Mouse (Mus musculus): ENCODE data around the gene Hydin. TPM values are rescaled to one million over a fixed set of nuclear protein-coding genes. Genes with fewer than 3 reads are reported as not detected.

Gene Hydin
- polyA plus RNA-seq, 1 experiment from 2014 or later = 0.05 TPM

- peaks cover 2% of the 10 kb centered on the region; the same call in 1 of the 2 replicates for H3K36me3 ChIP-seq (ENCODE audit: control insufficient read depth, insufficient read depth, low read length)
- H3K4me1 ChIP-seq (ENCODE audit: control insufficient read depth, insufficient read depth, low read length) = no peaks in the 10 kb centered on the region
- 94% methylated on average over 3 of the region's 3 CpGs for WGBS
- no peaks in the 10 kb centered on the region for H3K9me3 ChIP-seq (ENCODE audit: control insufficient read depth, low read length)
- ATAC-seq (ENCODE audit: insufficient read depth, low FRiP score, low TSS enrichment) (no peak), DNase-seq (ENCODE audit: low spot score) (no peak)
- no peaks in the 10 kb centered on the region for H3K27me3 ChIP-seq (ENCODE audit: control insufficient read depth, insufficient read depth, low read length)
- H3K4me3 ChIP-seq (ENCODE audit: low read depth, low read length) = no peak overlapping the region
- no peak overlapping the region for H3K9ac ChIP-seq (ENCODE audit: low read length)
- H3K27ac ChIP-seq (ENCODE audit: low read depth, low read length) = no peak overlapping the region
- no peak overlapping the region for H3K4me2 ChIP-seq (ENCODE audit: low read depth)
Measured at GRCm38 (mm10) chr8:110630079-110630478, 363.3 kb downstream of the Hydin start.

GRCm38 (mm10) chr8:110630571-110631071, 363.8 kb downstream of the Hydin start:
- ATAC-seq (ENCODE audit: insufficient read depth, low FRiP score, low TSS enrichment) (no peak), DNase-seq (ENCODE audit: low spot score) (no peak)
- WGBS = 89% methylated on average over 8 of the region's 8 CpGs
- Histone ChIP-seq H3K27ac (ENCODE audit: low read depth, low read length) (no peak overlapping the region), H3K9me3 (ENCODE audit: control insufficient read depth, low read length) (no peaks in the 10 kb centered on the region), H3K4me2 (ENCODE audit: low read depth) (no peak overlapping the region), H3K36me3 (ENCODE audit: control insufficient read depth, insufficient read depth, low read length) (peaks cover 2% of the 10 kb centered on the region; the same call in 1 of the 2 replicates), H3K9ac (ENCODE audit: low read length) (no peak overlapping the region), H3K27me3 (ENCODE audit: control insufficient read depth, insufficient read depth, low read length) (no peaks in the 10 kb centered on the region), H3K4me3 (ENCODE audit: low read depth, low read length) (no peak overlapping the region), H3K4me1 (ENCODE audit: control insufficient read depth, insufficient read depth, low read length) (no peaks in the 10 kb centered on the region)

DNA sequence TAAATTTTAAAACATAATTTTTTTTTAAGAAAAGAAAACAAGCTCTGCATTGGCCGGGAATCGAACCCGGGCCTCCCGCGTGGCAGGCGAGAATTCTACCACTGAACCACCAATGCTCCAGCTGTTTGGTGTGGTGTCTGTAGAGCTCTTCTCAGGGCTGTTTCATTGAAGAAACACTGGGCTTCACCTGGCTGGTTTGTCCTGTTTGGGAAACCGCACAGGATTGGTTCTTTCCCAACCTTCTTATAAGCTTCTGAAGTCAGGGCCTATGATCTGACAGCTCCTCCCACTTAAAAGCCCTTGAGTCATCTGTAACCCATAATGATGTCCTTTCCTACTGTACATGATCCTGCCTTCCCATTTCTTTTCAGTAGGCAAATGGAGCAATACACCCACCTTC, 364.4 kb downstream of the Hydin start:
- no peak for ATAC-seq (ENCODE audit: insufficient read depth, low FRiP score, low TSS enrichment)
- peaks cover 2% of the 10 kb centered on the region; the same call in 1 of the 2 replicates for H3K36me3 ChIP-seq (ENCODE audit: control insufficient read depth, insufficient read depth, low read length)
- H3K9me3 ChIP-seq (ENCODE audit: control insufficient read depth, low read length) = no peaks in the 10 kb centered on the region
- 91% methylated on average over 7 of the region's 7 CpGs for WGBS
- H3K27ac ChIP-seq (ENCODE audit: low read depth, low read length) = no peak overlapping the region
- H3K9ac ChIP-seq (ENCODE audit: low read length) = no peak overlapping the region
- H3K4me2 ChIP-seq (ENCODE audit: low read depth) = no peak overlapping the region
- DNase-seq (ENCODE audit: low spot score) = no peak
- no peaks in the 10 kb centered on the region for H3K27me3 ChIP-seq (ENCODE audit: control insufficient read depth, insufficient read depth, low read length)
- H3K4me1 ChIP-seq (ENCODE audit: control insufficient read depth, insufficient read depth, low read length) = no peaks in the 10 kb centered on the region
- no peak overlapping the region for H3K4me3 ChIP-seq (ENCODE audit: low read depth, low read length)

GRCm38 (mm10) chr8:110633814-110634213, 367.0 kb downstream of the Hydin start:
- H3K4me2 ChIP-seq (ENCODE audit: low read depth) = no peak overlapping the region
- no peaks in the 10 kb centered on the region for H3K4me1 ChIP-seq (ENCODE audit: control insufficient read depth, insufficient read depth, low read length)
- ATAC-seq (ENCODE audit: insufficient read depth, low FRiP score, low TSS enrichment) = no peak
- no peak overlapping the region for H3K9ac ChIP-seq (ENCODE audit: low read length)
- no peak overlapping the region for H3K4me3 ChIP-seq (ENCODE audit: low read depth, low read length)
- no peaks in the 10 kb centered on the region for H3K9me3 ChIP-seq (ENCODE audit: control insufficient read depth, low read length)
- peaks cover 2% of the 10 kb centered on the region; the same call in 1 of the 2 replicates for H3K36me3 ChIP-seq (ENCODE audit: control insufficient read depth, insufficient read depth, low read length)
- H3K27me3 ChIP-seq (ENCODE audit: control insufficient read depth, insufficient read depth, low read length) = no peaks in the 10 kb centered on the region
- no peak overlapping the region for H3K27ac ChIP-seq (ENCODE audit: low read depth, low read length)
- 96% methylated on average over 3 of the region's 3 CpGs for WGBS
- no peak for DNase-seq (ENCODE audit: low spot score)

DNA sequence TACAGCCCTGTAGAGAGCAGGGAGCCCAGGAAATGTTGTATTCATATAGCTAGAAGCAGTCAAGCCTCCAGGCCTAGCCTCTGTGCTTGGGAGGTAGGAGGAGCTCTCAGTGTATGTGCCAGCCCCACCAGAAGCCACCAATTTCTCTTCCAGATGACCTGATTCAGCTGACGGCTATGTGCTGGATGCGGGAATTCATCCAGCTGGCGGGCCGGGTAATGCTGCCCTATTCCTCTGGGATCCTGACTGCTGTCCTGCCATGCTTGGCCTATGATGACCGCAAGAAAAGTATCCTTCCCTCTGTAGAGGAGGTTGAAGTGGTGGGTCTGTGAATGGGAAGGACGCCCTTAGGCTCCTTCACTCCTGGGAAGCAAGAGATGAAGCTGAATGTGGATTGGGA, 369.4 kb downstream of the Hydin start:
- H3K4me1 ChIP-seq (ENCODE audit: control insufficient read depth, insufficient read depth, low read length) = no peaks in the 10 kb centered on the region
- no peak overlapping the region for H3K9ac ChIP-seq (ENCODE audit: low read length)
- no peak overlapping the region for H3K27ac ChIP-seq (ENCODE audit: low read depth, low read length)
- 93% methylated on average over 6 of the region's 6 CpGs for WGBS
- no peak for DNase-seq (ENCODE audit: low spot score)
- no peaks in the 10 kb centered on the region for H3K27me3 ChIP-seq (ENCODE audit: control insufficient read depth, insufficient read depth, low read length)
- no peak overlapping the region for H3K4me3 ChIP-seq (ENCODE audit: low read depth, low read length)
- no peak overlapping the region for H3K4me2 ChIP-seq (ENCODE audit: low read depth)
- no peak for ATAC-seq (ENCODE audit: insufficient read depth, low FRiP score, low TSS enrichment)
- no peaks in the 10 kb centered on the region for H3K9me3 ChIP-seq (ENCODE audit: control insufficient read depth, low read length)
- H3K36me3 ChIP-seq (ENCODE audit: control insufficient read depth, insufficient read depth, low read length) = peaks cover 2% of the 10 kb centered on the region; the same call in 1 of the 2 replicates

DNA sequence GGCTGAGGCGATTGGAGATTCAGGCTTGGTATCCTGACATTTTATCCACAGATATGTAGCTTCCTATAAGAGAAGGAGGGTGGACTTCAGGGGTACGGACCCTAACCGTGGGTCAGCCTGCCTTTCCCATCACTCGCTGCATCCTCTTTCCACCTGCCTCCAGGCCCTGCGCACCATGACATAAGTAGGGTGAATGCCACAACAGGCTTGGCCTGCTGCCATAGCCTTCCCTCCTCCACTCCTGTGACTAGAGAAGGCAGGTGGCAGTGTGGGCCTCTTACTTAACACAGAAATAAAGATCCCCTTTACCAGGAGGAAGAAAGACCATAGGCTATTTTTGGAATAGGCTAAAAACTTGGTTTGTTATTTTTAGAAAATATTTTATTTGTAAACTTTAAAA, 375.6 kb downstream of the Hydin start:
- no peak overlapping the region for H3K4me2 ChIP-seq (ENCODE audit: low read depth)
- H3K9ac ChIP-seq (ENCODE audit: low read length) = no peak overlapping the region
- peaks cover 4% of the 10 kb centered on the region; the same call in 1 of the 2 replicates for H3K36me3 ChIP-seq (ENCODE audit: control insufficient read depth, insufficient read depth, low read length)
- no peak overlapping the region for H3K27ac ChIP-seq (ENCODE audit: low read depth, low read length)
- H3K9me3 ChIP-seq (ENCODE audit: control insufficient read depth, low read length) = no peaks in the 10 kb centered on the region
- ATAC-seq (ENCODE audit: insufficient read depth, low FRiP score, low TSS enrichment) = no peak
- H3K27me3 ChIP-seq (ENCODE audit: control insufficient read depth, insufficient read depth, low read length) = no peaks in the 10 kb centered on the region
- WGBS = 90% methylated on average over 5 of the region's 5 CpGs
- no peak overlapping the region for H3K4me3 ChIP-seq (ENCODE audit: low read depth, low read length)
- no peak for DNase-seq (ENCODE audit: low spot score)
- no peaks in the 10 kb centered on the region for H3K4me1 ChIP-seq (ENCODE audit: control insufficient read depth, insufficient read depth, low read length)

DNA sequence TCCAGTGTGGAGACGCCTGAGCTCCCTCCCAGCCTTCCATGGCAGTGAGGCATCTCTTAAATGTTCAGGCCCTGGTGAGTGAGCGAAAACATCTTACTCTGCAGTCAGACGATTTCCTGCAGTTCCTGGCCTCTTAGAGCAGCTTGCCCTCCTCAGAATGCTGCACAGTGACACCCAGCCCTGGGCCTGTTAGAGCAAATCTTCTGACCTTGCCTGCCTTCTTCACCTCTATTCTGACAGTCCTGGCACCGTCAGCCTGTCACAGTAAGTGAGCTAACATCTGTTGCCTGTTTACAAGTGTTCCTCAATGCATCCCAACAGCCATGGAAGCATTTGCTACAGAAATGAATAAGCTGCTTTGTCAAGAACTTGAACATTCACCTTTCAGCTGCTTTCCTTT, 376.4 kb downstream of the Hydin start:
- Histone ChIP-seq H3K36me3 (ENCODE audit: control insufficient read depth, insufficient read depth, low read length) (peaks cover 4% of the 10 kb centered on the region; the same call in 1 of the 2 replicates), H3K4me1 (ENCODE audit: control insufficient read depth, insufficient read depth, low read length) (no peaks in the 10 kb centered on the region), H3K4me3 (ENCODE audit: low read depth, low read length) (no peak overlapping the region), H3K27me3 (ENCODE audit: control insufficient read depth, insufficient read depth, low read length) (no peaks in the 10 kb centered on the region), H3K4me2 (ENCODE audit: low read depth) (no peak overlapping the region), H3K9ac (ENCODE audit: low read length) (no peak overlapping the region), H3K9me3 (ENCODE audit: control insufficient read depth, low read length) (no peaks in the 10 kb centered on the region), H3K27ac (ENCODE audit: low read depth, low read length) (no peak overlapping the region)
- WGBS = 80% methylated on average over 4 of the region's 4 CpGs
- no peak for ATAC-seq (ENCODE audit: insufficient read depth, low FRiP score, low TSS enrichment)
- DNase-seq (ENCODE audit: low spot score) = no peak

GRCm38 (mm10) chr8:110644422-110644821, 377.6 kb downstream of the Hydin start:
- ATAC-seq (ENCODE audit: insufficient read depth, low FRiP score, low TSS enrichment) = no peak
- no peak overlapping the region for H3K4me3 ChIP-seq (ENCODE audit: low read depth, low read length)
- H3K9me3 ChIP-seq (ENCODE audit: control insufficient read depth, low read length) = no peaks in the 10 kb centered on the region
- H3K27ac ChIP-seq (ENCODE audit: low read depth, low read length) = no peak overlapping the region
- 94% methylated on average over 4 of the region's 4 CpGs for WGBS
- no peaks in the 10 kb centered on the region for H3K4me1 ChIP-seq (ENCODE audit: control insufficient read depth, insufficient read depth, low read length)
- no peaks in the 10 kb centered on the region for H3K27me3 ChIP-seq (ENCODE audit: control insufficient read depth, insufficient read depth, low read length)
- no peak overlapping the region for H3K9ac ChIP-seq (ENCODE audit: low read length)
- no peak for DNase-seq (ENCODE audit: low spot score)
- peaks cover 4% of the 10 kb centered on the region; the same call in 1 of the 2 replicates for H3K36me3 ChIP-seq (ENCODE audit: control insufficient read depth, insufficient read depth, low read length)
- no peak overlapping the region for H3K4me2 ChIP-seq (ENCODE audit: low read depth)

GRCm38 (mm10) chr8:110644901-110645300, 378.1 kb downstream of the Hydin start:
- Histone ChIP-seq H3K27me3 (ENCODE audit: control insufficient read depth, insufficient read depth, low read length) (no peaks in the 10 kb centered on the region), H3K9me3 (ENCODE audit: control insufficient read depth, low read length) (no peaks in the 10 kb centered on the region), H3K4me2 (ENCODE audit: low read depth) (no peak overlapping the region), H3K36me3 (ENCODE audit: control insufficient read depth, insufficient read depth, low read length) (peaks cover 4% of the 10 kb centered on the region; the same call in 1 of the 2 replicates), H3K4me1 (ENCODE audit: control insufficient read depth, insufficient read depth, low read length) (no peaks in the 10 kb centered on the region), H3K4me3 (ENCODE audit: low read depth, low read length) (no peak overlapping the region), H3K9ac (ENCODE audit: low read length) (no peak overlapping the region), H3K27ac (ENCODE audit: low read depth, low read length) (no peak overlapping the region)
- WGBS = 87% methylated on average over 2 of the region's 2 CpGs
- ATAC-seq (ENCODE audit: insufficient read depth, low FRiP score, low TSS enrichment) (no peak), DNase-seq (ENCODE audit: low spot score) (no peak)

All from neural tube, embryonic 11.5 days (tissue).